Mouse (Mus musculus) lung, adult 2 months (tissue): Measurements from ENCODE around the gene St6galnac5. TPM values are rescaled to one million over a fixed set of nuclear protein-coding genes. Genes with fewer than 3 reads are reported as not detected.

Source experiments
- DNase-seq: peaks from one replicate; pipeline ENCODE4 v3.0.0; 2022
- H3K4me1 ChIP-seq: fragments of 200-500 bp; 2 replicates; pipeline ENCODE4 v1.6.1; 2011; ENCODE audit warnings: low read length; ENCODE audit not compliant: control insufficient read depth, insufficient read depth
- H3K4me3 ChIP-seq: fragments of 200-500 bp; replicated peaks from 2 replicates; pipeline ENCODE3; 2011; ENCODE audit warnings: low read depth, mild to moderate bottlenecking, control low read depth, low read length; ENCODE audit errors: extremely low read depth
- CTCF ChIP-seq: fragments of 200-500 bp; IDR thresholded peaks from 2 replicates; pipeline ENCODE4 v1.5.1; 2011; ENCODE audit warnings: mild to moderate bottlenecking, low read length, control low read depth; ENCODE audit not compliant: insufficient read depth
- POLR2A ChIP-seq: fragments of 200-500 bp; IDR thresholded peaks from 2 replicates; pipeline ENCODE4 v1.6.1; 2011; ENCODE audit warnings: low read depth, mild to moderate bottlenecking, control low read depth, low read length, borderline replicate concordance; ENCODE audit errors: extremely low read depth
- WGBS: fragments of 180-500 bp; shearing (Covaris S2); methylation state at CpG from one replicate; pipeline ENCODE4 v1.1.7; 2018; 5-methylcytosine and 5-hydroxymethylcytosine counted together
- polyA plus RNA-seq: library from polyadenylated mRNA; depleted of rRNA; stranded (reverse); fragments of >200 nt; gene quantifications from 2 replicates; pipeline ENCODE4 v1.2.3, GENCODE M21; 2012

The St6galnac5 gene
- polyA plus RNA-seq, 1 experiment, result 0.67 TPM

- H3K4me3 ChIP-seq, result no peak overlapping the region
- 54% methylated on average over 5 of the region's 5 CpGs for WGBS
- H3K4me1 ChIP-seq, result no peaks in the 10 kb centered on the region; the same call in 1 of the 2 replicates
- no peak for DNase-seq
- no peak for TF ChIP-seq POLR2A
- no peak for TF ChIP-seq CTCF
Observed at GRCm38 (mm10) chr3:152956038-152956437, 26.0 kb downstream of the St6galnac5 start.

GRCm38 (mm10) chr3:152951634-152952545 is 30.2 kb downstream of the St6galnac5 start:
- no peak for TF ChIP-seq CTCF
- no peak for TF ChIP-seq POLR2A
- WGBS, result 48% methylated on average over 11 of the region's 11 CpGs
- Histone ChIP-seq H3K4me3 (no peak overlapping the region), H3K4me1 (no peaks in the 10 kb centered on the region; the same call in 1 of the 2 replicates)
- no peak for DNase-seq

GRCm38 (mm10) chr3:152950914-152951313 is 31.1 kb downstream of the St6galnac5 start:
- TF ChIP-seq CTCF, result no peak
- no peak for TF ChIP-seq POLR2A
- 92% methylated on average over 9 of the region's 9 CpGs for WGBS
- Histone ChIP-seq H3K4me3 (no peak overlapping the region), H3K4me1 (no peaks in the 10 kb centered on the region; the same call in 1 of the 2 replicates)
- DNase-seq, result no peak

- Histone ChIP-seq H3K4me3 (no peak overlapping the region), H3K4me1 (no peaks in the 10 kb centered on the region; the same call in 1 of the 2 replicates)
- WGBS, result 70% methylated on average over 5 of the region's 5 CpGs
- no peak for TF ChIP-seq CTCF
- no peak for TF ChIP-seq POLR2A
- DNase-seq, result no peak
Observed at GRCm38 (mm10) chr3:152950299-152950698, 31.7 kb downstream of the St6galnac5 start.

- WGBS, result 91% methylated on average over 15 of the region's 15 CpGs
- Histone ChIP-seq H3K4me1 (no peaks in the 10 kb centered on the region; the same call in 1 of the 2 replicates), H3K4me3 (no peak overlapping the region)
- DNase-seq, result no peak
- TF ChIP-seq POLR2A (no peak), CTCF (no peak)
Observed at GRCm38 (mm10) chr3:152949233-152949777, 32.7 kb downstream of the St6galnac5 start.

- H3K4me1 ChIP-seq, result no peaks in the 10 kb centered on the region; the same call in 1 of the 2 replicates
- no peak for TF ChIP-seq POLR2A
- no peak for TF ChIP-seq CTCF
- WGBS, result 81% methylated on average over 7 of the region's 7 CpGs
- H3K4me3 ChIP-seq, result no peak overlapping the region
- no peak for DNase-seq
Observed at GRCm38 (mm10) chr3:152948556-152948955, 33.5 kb downstream of the St6galnac5 start.

- no peak for DNase-seq
- Histone ChIP-seq H3K4me1 (no peaks in the 10 kb centered on the region; the same call in 1 of the 2 replicates), H3K4me3 (no peak overlapping the region)
- WGBS, result 89% methylated on average over 11 of the region's 11 CpGs
- TF ChIP-seq POLR2A, result no peak
- no peak for TF ChIP-seq CTCF
Observed at GRCm38 (mm10) chr3:152947031-152947640, 34.9 kb downstream of the St6galnac5 start.

- H3K4me3 ChIP-seq, result no peak overlapping the region
- TF ChIP-seq POLR2A (no peak), CTCF (no peak)
- 83% methylated on average over 3 of the region's 3 CpGs for WGBS
- no peak for DNase-seq
- H3K4me1 ChIP-seq, result no peaks in the 10 kb centered on the region
Observed at GRCm38 (mm10) chr3:152944766-152945165, 37.3 kb downstream of the St6galnac5 start.

- TF ChIP-seq CTCF (no peak), POLR2A (no peak)
- DNase-seq, result no peak
- Histone ChIP-seq H3K4me1 (no peaks in the 10 kb centered on the region), H3K4me3 (no peak overlapping the region)
- WGBS, result 52% methylated on average over 11 of the region's 11 CpGs
Observed at GRCm38 (mm10) chr3:152942985-152943384, 39.1 kb downstream of the St6galnac5 start.

GRCm38 (mm10) chr3:152941671-152942070 is 40.4 kb downstream of the St6galnac5 start:
- no peak for TF ChIP-seq POLR2A
- no peak for TF ChIP-seq CTCF
- 73% methylated on average over 5 of the region's 5 CpGs for WGBS
- no peak overlapping the region for H3K4me3 ChIP-seq
- no peak for DNase-seq
- H3K4me1 ChIP-seq, result no peaks in the 10 kb centered on the region
